Mouse (Mus musculus) embryonic facial prominence, embryonic 11.5 days (tissue): ENCODE measurements around the gene Rpl29. TPM values are rescaled to one million over a fixed set of nuclear protein-coding genes. Genes with fewer than 3 reads are reported as not detected.

Experiments used
- ATAC-seq: fragments of 200-750 bp; cut with Nextera tagmentation; replicated peaks from 2 replicates; pipeline ENCODE4 v1.8.0; 2017; ENCODE audit warnings: low read depth; ENCODE audit not compliant: insufficient number of reproducible peaks, low FRiP score, low TSS enrichment
- DNase-seq: peaks from one replicate; pipeline ENCODE4 v3.0.0-alpha.2; 2015; ENCODE audit warnings: low spot score
- H3K27ac ChIP-seq: fragments of 300-500 bp; sonication (generic); replicated peaks from 2 replicates; pipeline ENCODE4 v1.5.1; 2014; ENCODE audit warnings: mild to moderate bottlenecking, low read depth, low read length, control low read depth
- H3K27me3 ChIP-seq: fragments of 300-500 bp; sonication (generic); 2 replicates; pipeline ENCODE4 v1.6.1; 2014; ENCODE audit warnings: mild to moderate bottlenecking, low read length, moderate library complexity, mixed read lengths; ENCODE audit not compliant: control insufficient read depth, insufficient read depth
- H3K36me3 ChIP-seq: fragments of 300-500 bp; sonication (generic); replicated peaks from 2 replicates; pipeline ENCODE4 v1.6.1; 2014; ENCODE audit warnings: low read depth, mild to moderate bottlenecking, low read length, moderate library complexity, mixed read lengths; ENCODE audit not compliant: control insufficient read depth, insufficient read depth
- H3K4me1 ChIP-seq: fragments of 300-500 bp; sonication (generic); 2 replicates; pipeline ENCODE4 v1.6.1; 2014; ENCODE audit warnings: low read length, mixed read lengths; ENCODE audit not compliant: control insufficient read depth, insufficient read depth
- H3K4me2 ChIP-seq: fragments of 300-500 bp; sonication (generic); 2 replicates; pipeline ENCODE4 v1.6.1; 2014; ENCODE audit warnings: low read depth, mild to moderate bottlenecking, control low read depth, low read length, moderate library complexity
- H3K4me3 ChIP-seq: fragments of 300-500 bp; sonication (generic); 2 replicates; pipeline ENCODE4 v1.5.1; 2014; ENCODE audit warnings: low read depth, low read length, control low read depth
- H3K9ac ChIP-seq: fragments of 300-500 bp; sonication (generic); replicated peaks from 2 replicates; pipeline ENCODE4 v1.6.1; 2014; ENCODE audit warnings: mild to moderate bottlenecking, control low read depth, low read length
- H3K9me3 ChIP-seq: fragments of 300-500 bp; sonication (generic); replicated peaks from 2 replicates; pipeline ENCODE4 v1.6.1; 2016; ENCODE audit warnings: mild to moderate bottlenecking, low read length, inconsistent platforms, mixed read lengths; ENCODE audit not compliant: control insufficient read depth
- WGBS: fragments of 180-500 bp; shearing (Covaris S2); extraction: QIAGEN DNeasy Blood & Tissue Kit; methylation state at CpG from one replicate; pipeline ENCODE4 v1.1.7; 2014; 5-methylcytosine and 5-hydroxymethylcytosine counted together
- polyA plus RNA-seq: library from polyadenylated mRNA; unstranded; fragments of >200 nt; fragmentation: Nextera tagmentation; extraction: Ambion mirVana; gene quantifications from 2 replicates; pipeline ENCODE4 v1.2.1, GENCODE M21; 2014

Rpl29 gene
- polyA plus RNA-seq, 1 experiment from 2014 or later: 1,040 TPM

DNA sequence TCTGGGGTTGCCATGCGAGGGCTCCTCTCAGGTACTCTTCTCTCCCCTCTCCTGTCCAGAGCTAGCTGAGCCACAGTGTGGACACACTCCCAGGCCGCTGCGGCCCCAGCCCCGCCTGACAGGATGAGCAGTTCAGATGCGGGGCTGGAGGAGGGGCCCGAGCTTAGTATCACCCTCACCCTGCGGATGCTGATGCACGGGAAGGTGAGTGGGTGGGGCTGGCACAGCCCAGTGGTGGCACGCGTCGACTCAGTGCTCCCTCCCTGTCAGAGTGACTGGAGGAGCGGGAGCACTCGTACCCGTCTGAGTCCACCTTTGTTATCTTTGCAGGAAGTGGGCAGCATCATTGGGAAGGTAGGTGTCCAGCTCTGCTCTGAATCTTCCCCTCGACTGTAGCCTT, 30.7 kb downstream of the Rpl29 start:
- H3K27me3 ChIP-seq: no peaks in the 10 kb centered on the region
- peaks cover 11% of the 10 kb centered on the region for H3K36me3 ChIP-seq
- DNase-seq: no peak
- H3K9me3 ChIP-seq: no peaks in the 10 kb centered on the region
- no peak overlapping the region for H3K4me3 ChIP-seq
- 79% methylated on average over 15 of the region's 15 CpGs for WGBS
- no peak overlapping the region for H3K9ac ChIP-seq
- H3K4me1 ChIP-seq: peaks cover 28% of the 10 kb centered on the region
- no peak overlapping the region for H3K27ac ChIP-seq
- H3K4me2 ChIP-seq: no peak overlapping the region
- no peak for ATAC-seq

DNA sequence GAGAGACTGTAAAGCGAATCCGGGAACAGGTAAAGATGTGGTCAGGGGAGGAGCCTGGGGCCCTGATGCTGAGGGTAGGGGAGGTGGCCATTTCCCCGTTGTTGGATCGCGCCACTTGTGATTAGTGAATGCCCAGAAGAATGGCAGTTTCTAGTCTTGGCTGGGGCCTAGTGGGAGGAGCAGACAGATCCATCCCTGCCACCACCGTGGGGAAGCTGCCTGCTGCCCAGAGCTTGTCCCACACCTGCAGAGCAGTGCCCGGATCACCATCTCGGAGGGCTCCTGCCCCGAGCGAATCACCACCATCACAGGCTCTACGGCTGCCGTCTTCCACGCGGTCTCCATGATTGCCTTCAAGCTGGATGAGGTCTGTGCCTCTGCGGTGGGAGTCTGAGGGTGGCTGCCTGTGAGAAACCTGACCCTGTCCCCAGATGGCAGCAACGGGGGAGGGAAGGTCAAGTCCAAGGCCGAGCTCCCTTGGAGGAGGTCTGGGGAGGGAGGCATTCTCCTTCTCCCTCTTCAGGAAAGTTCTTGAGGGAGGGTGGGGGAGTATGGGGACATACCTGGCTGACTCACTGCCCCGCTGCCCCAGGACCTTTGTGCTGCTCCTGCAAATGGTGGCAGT, 31.3 kb downstream of the Rpl29 start:
- ATAC-seq: no peak

DNA sequence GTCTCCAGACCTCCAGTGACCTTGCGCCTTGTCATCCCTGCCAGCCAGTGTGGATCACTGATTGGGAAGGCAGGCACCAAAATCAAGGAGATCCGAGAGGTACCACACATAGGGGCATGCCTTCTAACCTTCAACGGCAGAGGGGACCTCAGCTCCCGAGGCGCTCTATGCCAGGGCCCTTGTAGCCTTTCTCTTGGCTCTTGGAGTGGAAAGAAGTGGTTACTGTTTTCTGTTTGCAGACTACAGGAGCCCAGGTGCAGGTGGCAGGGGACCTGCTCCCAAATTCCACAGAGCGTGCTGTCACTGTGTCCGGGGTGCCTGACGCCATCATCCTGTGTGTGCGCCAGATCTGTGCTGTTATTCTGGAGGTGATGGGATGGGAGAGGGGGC, 31.8 kb downstream of the Rpl29 start:
- Histone ChIP-seq H3K4me2 (no peak overlapping the region), H3K4me3 (no peak overlapping the region), H3K9ac (no peak overlapping the region), H3K36me3 (peaks cover 11% of the 10 kb centered on the region), H3K27ac (no peak overlapping the region), H3K9me3 (no peaks in the 10 kb centered on the region), H3K4me1 (peaks cover 27% of the 10 kb centered on the region), H3K27me3 (no peaks in the 10 kb centered on the region)
- ATAC-seq (no peak), DNase-seq (no peak)
- 89% methylated on average over 9 of the region's 9 CpGs for WGBS

More for the DNA sequence above, 31.3 kb downstream of the Rpl29 start:
- DNase-seq: no peak
- Histone ChIP-seq H3K4me1 (peaks cover 30% of the 10 kb centered on the region), H3K4me3 (no peak overlapping the region), H3K4me2 (no peak overlapping the region), H3K9me3 (no peaks in the 10 kb centered on the region), H3K36me3 (peaks cover 11% of the 10 kb centered on the region), H3K27ac (no peak overlapping the region), H3K27me3 (no peaks in the 10 kb centered on the region), H3K9ac (no peak overlapping the region)
- WGBS: 66% methylated on average over 18 of the region's 18 CpGs

DNA sequence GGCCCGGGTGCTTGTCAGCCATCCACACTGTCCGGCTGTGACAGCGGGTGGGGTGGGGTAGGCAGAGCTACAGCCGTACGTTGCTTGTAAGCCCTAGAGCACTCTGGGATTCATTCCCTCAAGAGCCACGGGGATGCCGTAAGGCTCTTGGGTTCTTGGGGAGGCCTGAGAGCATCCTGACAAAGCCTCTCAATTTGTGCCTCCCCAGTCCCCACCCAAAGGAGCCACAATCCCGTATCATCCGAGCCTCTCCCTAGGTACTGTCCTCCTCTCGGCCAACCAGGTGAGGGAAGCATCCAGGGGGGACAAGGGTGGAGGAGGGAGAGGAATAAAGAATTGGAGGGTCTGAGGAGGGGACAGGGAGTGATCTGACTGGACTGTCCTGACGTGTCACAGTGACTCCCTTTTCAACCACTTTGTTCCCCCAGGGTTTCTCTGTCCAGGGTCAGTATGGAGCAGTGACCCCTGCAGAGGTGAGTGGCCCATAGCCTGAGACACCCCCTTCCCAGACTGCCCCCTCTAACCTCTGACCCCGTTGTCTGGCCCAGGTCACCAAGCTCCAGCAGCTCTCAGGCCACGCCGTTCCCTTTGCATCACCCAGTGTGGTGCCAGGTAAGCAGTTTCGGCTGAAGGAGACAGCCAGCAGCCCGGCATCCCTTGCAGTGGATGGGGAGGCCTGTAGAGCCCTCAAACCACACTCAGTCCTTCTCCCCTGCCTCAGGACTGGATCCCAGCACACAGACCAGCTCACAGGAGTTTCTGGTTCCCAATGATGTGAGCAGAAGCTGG, 32.6 kb downstream of the Rpl29 start:
- H3K9me3 ChIP-seq: no peaks in the 10 kb centered on the region
- H3K27me3 ChIP-seq: no peaks in the 10 kb centered on the region
- H3K4me2 ChIP-seq: no peak overlapping the region
- no peak for ATAC-seq
- 74% methylated on average over 16 of the region's 16 CpGs for WGBS
- no peak overlapping the region for H3K4me3 ChIP-seq
- H3K4me1 ChIP-seq: peaks cover 20% of the 10 kb centered on the region
- DNase-seq: no peak
- peaks cover 11% of the 10 kb centered on the region for H3K36me3 ChIP-seq
- no peak overlapping the region for H3K27ac ChIP-seq
- no peak overlapping the region for H3K9ac ChIP-seq

DNA sequence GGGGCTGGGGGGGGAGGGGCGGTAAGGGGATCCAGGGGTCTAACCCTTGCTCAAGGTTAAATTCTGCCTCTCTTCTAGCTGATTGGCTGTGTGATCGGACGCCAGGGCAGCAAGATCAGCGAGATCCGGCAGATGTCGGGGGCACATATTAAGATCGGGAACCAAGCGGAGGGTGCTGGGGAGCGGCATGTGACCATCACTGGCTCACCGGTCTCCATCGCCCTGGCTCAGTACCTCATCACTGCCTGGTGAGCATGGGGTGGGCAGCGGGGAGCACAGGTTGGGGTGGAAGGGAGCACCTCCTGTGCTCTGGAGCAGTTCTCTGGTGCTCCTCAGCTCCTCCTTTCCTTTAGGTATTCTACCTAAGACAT, 33.2 kb downstream of the Rpl29 start:
- Histone ChIP-seq H3K4me3 (no peak overlapping the region), H3K9me3 (no peaks in the 10 kb centered on the region), H3K27ac (no peak overlapping the region), H3K4me2 (no peak overlapping the region), H3K27me3 (no peaks in the 10 kb centered on the region), H3K9ac (no peak overlapping the region), H3K4me1 (peaks cover 14% of the 10 kb centered on the region), H3K36me3 (peaks cover 11% of the 10 kb centered on the region)
- ATAC-seq: no peak
- DNase-seq: no peak
- 90% methylated on average over 12 of the region's 12 CpGs for WGBS

DNA sequence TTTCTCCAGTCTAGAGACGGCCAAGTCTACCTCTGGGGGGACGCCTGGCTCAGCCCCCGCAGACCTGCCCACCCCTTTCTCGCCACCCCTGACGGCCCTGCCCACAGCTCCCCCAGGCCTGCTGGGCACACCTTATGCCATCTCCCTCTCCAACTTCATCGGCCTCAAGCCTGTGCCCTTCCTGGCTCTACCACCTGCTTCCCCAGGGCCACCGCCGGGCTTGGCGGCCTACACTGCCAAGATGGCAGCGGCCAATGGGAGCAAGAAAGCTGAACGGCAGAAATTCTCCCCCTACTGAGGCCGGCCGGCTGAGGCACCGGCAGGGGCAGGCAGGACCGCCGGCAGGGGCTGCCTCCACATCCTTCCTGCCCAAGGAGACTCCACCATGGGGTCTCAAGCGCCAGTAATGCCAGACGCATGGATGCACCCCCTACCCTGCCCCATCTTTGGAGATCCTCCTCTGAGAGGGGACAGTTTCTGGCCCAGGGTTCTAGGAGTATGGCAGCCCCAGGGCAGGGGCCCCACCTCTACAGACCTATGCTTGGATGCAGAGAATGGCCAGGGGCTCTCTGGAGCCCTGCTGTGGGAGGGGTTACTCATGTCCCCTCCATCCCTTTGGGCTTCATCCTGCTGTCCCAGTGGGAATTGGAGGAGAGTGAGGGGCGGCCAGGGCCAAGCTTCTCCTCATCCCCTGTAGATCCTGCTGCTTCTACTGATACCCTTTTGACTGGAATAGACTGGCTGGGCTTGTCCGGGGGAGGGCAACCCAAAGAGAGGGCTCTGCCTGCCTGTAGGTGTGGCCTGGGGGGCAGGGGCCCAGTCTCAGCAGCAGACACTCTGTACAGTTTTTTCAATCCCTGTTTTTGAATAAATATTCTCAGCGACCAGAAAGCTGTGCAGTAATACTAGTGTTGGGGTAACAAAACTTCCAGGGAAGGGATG, 34.1 kb downstream of the Rpl29 start:
- peaks cover 11% of the 10 kb centered on the region for H3K36me3 ChIP-seq
- H3K27me3 ChIP-seq: no peaks in the 10 kb centered on the region
- H3K4me3 ChIP-seq: no peak overlapping the region
- no peak overlapping the region for H3K9ac ChIP-seq
- WGBS: 85% methylated on average over 21 of the region's 21 CpGs
- no peak overlapping the region for H3K27ac ChIP-seq
- ATAC-seq: no peak
- no peak overlapping the region for H3K4me2 ChIP-seq
- no peak for DNase-seq
- peaks cover 9% of the 10 kb centered on the region for H3K4me1 ChIP-seq
- H3K9me3 ChIP-seq: no peaks in the 10 kb centered on the region

DNA sequence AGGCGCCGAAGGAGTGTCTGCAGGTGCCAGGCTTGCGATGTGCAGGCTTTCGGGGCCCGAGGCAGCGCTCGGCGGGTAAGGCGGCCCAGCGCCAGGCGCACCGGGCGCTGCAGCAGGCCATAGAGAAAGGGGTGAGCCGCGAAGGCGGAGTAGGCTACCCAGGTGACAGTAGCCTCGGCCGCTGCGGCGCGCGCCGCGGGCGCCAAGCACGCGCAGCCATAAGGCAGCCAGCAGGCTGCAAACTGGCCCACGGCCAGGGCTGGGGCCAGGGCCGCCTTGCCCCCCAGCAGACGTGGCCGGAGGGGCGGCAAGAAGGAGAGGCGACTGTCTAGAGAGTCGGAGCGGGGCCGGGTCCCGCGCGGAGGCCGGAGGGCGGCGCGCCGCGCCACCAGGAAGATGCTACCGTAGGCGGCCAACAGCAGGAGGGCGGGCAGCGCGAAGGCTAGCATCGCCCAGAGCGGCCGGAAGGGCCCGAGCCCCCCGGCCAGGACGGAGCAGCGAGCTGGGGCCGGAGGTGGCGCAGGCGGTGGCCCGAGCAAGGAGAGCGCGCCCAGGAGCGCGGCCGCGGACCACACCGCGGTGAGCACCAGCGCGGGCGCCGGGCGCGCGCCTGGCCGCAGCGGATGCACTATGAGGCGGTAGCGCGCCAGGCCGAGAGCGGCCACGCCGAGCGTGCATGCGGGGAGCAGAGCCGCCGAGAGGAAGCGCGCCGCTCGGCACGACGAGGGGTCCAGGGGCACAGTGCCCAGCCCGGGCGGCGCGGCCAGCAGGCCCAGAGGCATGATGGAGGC, 35.7 kb downstream of the Rpl29 start:
- Histone ChIP-seq H3K36me3 (peaks cover 11% of the 10 kb centered on the region), H3K27ac (peak overlapping the region; percentile 2; the same call in 1 of the 2 replicates), H3K27me3 (no peaks in the 10 kb centered on the region), H3K9ac (peak overlapping the region; percentile 82), H3K9me3 (no peaks in the 10 kb centered on the region), H3K4me3 (peak overlapping the region; percentile 49), H3K4me2 (peak overlapping the region; percentile 85), H3K4me1 (peaks cover 7% of the 10 kb centered on the region)
- peak; percentile 53 for ATAC-seq
- DNase-seq: peak; percentile 79
- WGBS: 2% methylated on average over 98 of the region's 99 CpGs
